Comparison of ENCODE assay signal across 9 mouse cellular contexts in the genomic region with DNA sequence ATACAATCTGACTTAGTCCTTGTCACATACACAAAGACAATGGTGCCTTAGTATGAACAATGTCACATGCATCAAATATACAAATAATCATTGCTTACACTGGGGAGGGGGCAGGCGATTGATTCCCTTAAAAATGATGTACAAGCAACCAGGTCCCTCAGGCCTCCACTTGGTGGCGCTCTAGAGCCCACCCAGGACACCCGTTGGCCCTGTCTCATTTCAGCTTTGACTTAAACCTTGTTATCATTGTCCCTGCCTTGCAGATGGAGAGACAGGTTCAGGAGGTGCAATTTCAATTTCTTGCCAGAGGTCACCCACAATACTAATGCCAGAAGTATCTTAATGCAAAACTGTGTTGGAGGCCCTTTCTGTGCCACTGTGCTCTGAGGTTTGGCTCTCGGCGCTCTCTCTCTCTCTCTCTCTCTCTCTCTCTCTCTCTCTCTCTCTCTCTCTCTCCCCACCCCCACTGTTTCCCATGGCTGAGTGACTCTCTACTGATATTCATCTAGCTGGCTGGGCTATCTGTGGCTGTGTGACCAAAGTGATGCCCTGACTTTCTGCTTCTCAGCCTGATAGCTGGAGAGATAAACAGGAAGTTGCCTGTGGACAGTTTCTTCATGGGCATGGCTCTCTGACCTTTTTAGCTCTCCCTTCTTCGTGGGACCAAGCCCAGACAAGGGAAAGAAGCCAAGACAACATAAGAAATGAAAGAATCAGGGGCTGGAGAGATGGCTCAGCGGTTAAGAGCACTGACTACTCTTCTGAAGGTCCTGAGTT. TPM values are rescaled to one million over a fixed set of nuclear protein-coding genes. Genes with fewer than 3 reads are reported as not detected.
DNase-seq lines count a peak whose midpoint lies in the region; ATAC-seq and TF ChIP-seq lines count a peak whose summit lies in the region.
"Had no signal": no experiment of that assay in that cellular context is flagged by ENCODE, and none has a peak within 500 bp of the region (broad histone marks: within the 10 kb centered on the region; RNA-seq: fewer than 3 reads in every experiment).

No protein-coding gene starts in this region.

- ATAC-seq in forebrain, embryonic 11.5 days (replicated peaks; ENCODE audit: low FRiP score) = no peak
- no peak for ATAC-seq in forebrain, embryonic 13.5 days

- H3K4me3 ChIP-seq in forebrain, embryonic 11.5 days (ENCODE audit: low read depth, low read length) = no peak overlapping the region
- H3K4me3 ChIP-seq in forebrain, embryonic 13.5 days = no peak overlapping the region
- no peak overlapping the region for H3K4me3 ChIP-seq in testis, adult 2 months (ENCODE audit: control insufficient read depth, low read depth, low read length)
- H3K4me3 ChIP-seq: stomach, embryonic 15.5 days had no signal

- H3K27me3 ChIP-seq in forebrain, embryonic 11.5 days (ENCODE audit: control insufficient read depth, insufficient read depth, low read length) = no peaks in the 10 kb centered on the region
- no peaks in the 10 kb centered on the region for H3K27me3 ChIP-seq in forebrain, embryonic 13.5 days
- no peaks in the 10 kb centered on the region for H3K27me3 ChIP-seq in testis, adult 2 months (ENCODE audit: control insufficient read depth, insufficient read depth, low read length)
- H3K27me3 ChIP-seq: stomach, embryonic 15.5 days had no signal

- no peak overlapping the region for H3K9ac ChIP-seq in forebrain, embryonic 11.5 days (ENCODE audit: low read length)
- H3K9ac ChIP-seq in forebrain, embryonic 13.5 days = no peak overlapping the region
- H3K9ac ChIP-seq: stomach, embryonic 15.5 days had no signal

- no peaks in the 10 kb centered on the region for H3K9me3 ChIP-seq in forebrain, embryonic 11.5 days (ENCODE audit: control insufficient read depth, low read length)
- H3K9me3 ChIP-seq in forebrain, embryonic 13.5 days (replicated peaks) = no peaks in the 10 kb centered on the region
- H3K9me3 ChIP-seq: stomach, embryonic 15.5 days had no signal

- no peak for TF ChIP-seq POLR2A in testis, adult 2 months (IDR thresholded peaks at IDR 0.05; ENCODE audit: control insufficient read depth, low read depth, low read length)

- 33% methylated on average over 7 of the region's 7 CpGs for WGBS in forebrain, embryonic 11.5 days
- WGBS in forebrain, embryonic 13.5 days = 45% methylated on average over 7 of the region's 7 CpGs

- peak; percentile 74; the same call in 1 of the 2 replicates for TF ChIP-seq CTCF in testis, adult 2 months (IDR thresholded peaks at IDR 0.05; ENCODE audit: control insufficient read depth, insufficient read depth, insufficient replicate concordance, low read depth, low read length)

- H3K4me2 ChIP-seq in forebrain, embryonic 11.5 days (ENCODE audit: low read depth, low read length, severe bottlenecking) = no peak overlapping the region
- no peak overlapping the region for H3K4me2 ChIP-seq in forebrain, embryonic 13.5 days
- H3K4me2 ChIP-seq: stomach, embryonic 15.5 days had no signal

- no peaks in the 10 kb centered on the region for H3K36me3 ChIP-seq in forebrain, embryonic 11.5 days (ENCODE audit: control insufficient read depth, insufficient read depth, low read length)
- peaks cover 4% of the 10 kb centered on the region; the same call in 1 of the 2 replicates for H3K36me3 ChIP-seq in forebrain, embryonic 13.5 days (ENCODE audit: poor library complexity, severe bottlenecking)
- H3K36me3 ChIP-seq in testis, adult 2 months (ENCODE audit: control insufficient read depth, insufficient read depth, low read length) = no peaks in the 10 kb centered on the region
- H3K36me3 ChIP-seq: stomach, embryonic 15.5 days had no signal

- H3K27ac ChIP-seq in forebrain, embryonic 11.5 days (ENCODE audit: low read depth, low read length) = no peak overlapping the region
- H3K27ac ChIP-seq in forebrain, embryonic 13.5 days = no peak overlapping the region
- no peak overlapping the region for H3K27ac ChIP-seq in testis, adult 2 months (ENCODE audit: control insufficient read depth, insufficient read depth, low read depth, low read length)
- H3K27ac ChIP-seq: stomach, embryonic 15.5 days had no signal

- peaks cover 5% of the 10 kb centered on the region for H3K4me1 ChIP-seq in forebrain, embryonic 11.5 days (replicated peaks; ENCODE audit: control insufficient read depth, insufficient read depth, low read length)
- H3K4me1 ChIP-seq in forebrain, embryonic 13.5 days = peaks cover 25% of the 10 kb centered on the region
- peaks cover 2% of the 10 kb centered on the region; the same call in 1 of the 2 replicates for H3K4me1 ChIP-seq in testis, adult 2 months (ENCODE audit: control insufficient read depth, insufficient read depth, low read length)

- DNase-seq in forebrain, embryonic 11.5 days (ENCODE audit: low spot score) = peak; percentile 79
- DNase-seq in testis, postnatal 14 days (ENCODE audit: low spot score) = no peak
- DNase-seq in embryo, embryonic 10.5 days (ENCODE audit: low spot score) = peak; percentile 82
- DNase-seq in kidney, postnatal 14 days = peak; percentile 60
- DNase-seq in lung, postnatal 36 days = peak; percentile 78
- DNase-seq in thymus, postnatal 4 days = peak; percentile 82

RNA-seq across cellular contexts. Expression of gene Dupd1, which starts 35.7 kb away (rescaled TPM):
- not detected in 2 replicates for polyA plus RNA-seq in forebrain, embryonic 11.5 days (2014; fragmentation: Nextera tagmentation; extraction: Ambion mirVana)
- polyA plus RNA-seq in forebrain, embryonic 13.5 days (2015; fragmentation: Nextera tagmentation; extraction: Ambion mirVana) = not detected in 2 replicates
- 6.3 and 7.9 TPM in 2 replicates for polyA plus RNA-seq in testis, adult 2 months (2012; rRNA removed)
- polyA plus RNA-seq: stomach, embryonic 15.5 days had no signal
